Mouse (Mus musculus) embryonic facial prominence, embryonic 11.5 days (tissue): ENCODE data around the gene Mms22l. TPM values are rescaled to one million over a fixed set of nuclear protein-coding genes. Genes with fewer than 3 reads are reported as not detected.
"Not testable (repeated sequence)": the region's sequence is repeated elsewhere in the genome, so short reads cannot be mapped to it uniquely, and the experiment has no call there.

ENCODE experiments used
- ATAC-seq: fragments of 200-750 bp; cut with Nextera tagmentation; replicated peaks from 2 replicates; pipeline ENCODE4 v1.8.0; 2017; ENCODE audit warnings: low read depth; ENCODE audit not compliant: insufficient number of reproducible peaks, low FRiP score, low TSS enrichment
- DNase-seq: peaks from one replicate; pipeline ENCODE4 v3.0.0-alpha.2; 2015; ENCODE audit warnings: low spot score
- H3K27ac ChIP-seq: fragments of 300-500 bp; sonication (generic); replicated peaks from 2 replicates; pipeline ENCODE4 v1.5.1; 2014; ENCODE audit warnings: mild to moderate bottlenecking, low read depth, low read length, control low read depth
- H3K27me3 ChIP-seq: fragments of 300-500 bp; sonication (generic); 2 replicates; pipeline ENCODE4 v1.6.1; 2014; ENCODE audit warnings: mild to moderate bottlenecking, low read length, moderate library complexity, mixed read lengths; ENCODE audit not compliant: control insufficient read depth, insufficient read depth
- H3K36me3 ChIP-seq: fragments of 300-500 bp; sonication (generic); replicated peaks from 2 replicates; pipeline ENCODE4 v1.6.1; 2014; ENCODE audit warnings: low read depth, mild to moderate bottlenecking, low read length, moderate library complexity, mixed read lengths; ENCODE audit not compliant: control insufficient read depth, insufficient read depth
- H3K4me1 ChIP-seq: fragments of 300-500 bp; sonication (generic); 2 replicates; pipeline ENCODE4 v1.6.1; 2014; ENCODE audit warnings: low read length, mixed read lengths; ENCODE audit not compliant: control insufficient read depth, insufficient read depth
- H3K4me2 ChIP-seq: fragments of 300-500 bp; sonication (generic); 2 replicates; pipeline ENCODE4 v1.6.1; 2014; ENCODE audit warnings: low read depth, mild to moderate bottlenecking, control low read depth, low read length, moderate library complexity
- H3K4me3 ChIP-seq: fragments of 300-500 bp; sonication (generic); 2 replicates; pipeline ENCODE4 v1.5.1; 2014; ENCODE audit warnings: low read depth, low read length, control low read depth
- H3K9ac ChIP-seq: fragments of 300-500 bp; sonication (generic); replicated peaks from 2 replicates; pipeline ENCODE4 v1.6.1; 2014; ENCODE audit warnings: mild to moderate bottlenecking, control low read depth, low read length
- H3K9me3 ChIP-seq: fragments of 300-500 bp; sonication (generic); replicated peaks from 2 replicates; pipeline ENCODE4 v1.6.1; 2016; ENCODE audit warnings: mild to moderate bottlenecking, low read length, inconsistent platforms, mixed read lengths; ENCODE audit not compliant: control insufficient read depth
- WGBS: fragments of 180-500 bp; shearing (Covaris S2); extraction: QIAGEN DNeasy Blood & Tissue Kit; methylation state at CpG from one replicate; pipeline ENCODE4 v1.1.7; 2014; 5-methylcytosine and 5-hydroxymethylcytosine counted together
- polyA plus RNA-seq: library from polyadenylated mRNA; unstranded; fragments of >200 nt; fragmentation: Nextera tagmentation; extraction: Ambion mirVana; gene quantifications from 2 replicates; pipeline ENCODE4 v1.2.1, GENCODE M21; 2014

The Mms22l gene
- polyA plus RNA-seq, 1 experiment from 2014 or later = 38.5 TPM

DNA sequence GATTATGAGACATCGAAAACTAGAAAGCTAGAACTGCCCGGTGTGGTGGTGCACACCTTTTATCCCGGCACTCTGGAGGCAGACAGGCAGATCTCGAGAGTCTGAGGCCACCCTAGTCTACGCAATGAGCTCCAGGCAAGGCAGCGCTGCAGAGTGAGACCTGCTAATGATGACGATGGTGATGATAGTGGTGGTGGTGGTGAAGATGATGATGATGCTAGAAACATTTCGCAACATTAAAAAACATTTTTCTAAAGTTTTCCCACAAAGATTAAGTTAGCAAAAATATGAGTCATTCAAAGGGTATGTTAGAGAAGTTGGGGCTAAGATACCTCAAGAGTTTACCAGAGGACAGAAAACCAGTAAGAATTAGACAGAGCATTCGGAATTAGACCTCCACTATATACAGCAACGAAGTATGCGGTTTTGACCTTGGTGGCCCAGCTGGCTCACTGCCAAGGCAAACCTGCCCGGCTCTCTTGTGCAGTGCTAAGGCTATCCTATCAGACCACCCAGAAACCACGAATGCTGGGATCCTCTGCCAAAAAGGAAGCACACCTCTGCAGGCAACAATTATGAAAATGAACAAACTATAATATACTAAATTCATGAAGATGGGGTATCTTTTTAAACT is 129.8 kb downstream of the Mms22l start:
- Histone ChIP-seq H3K27ac (no peak overlapping the region), H3K9me3 (no peaks in the 10 kb centered on the region), H3K9ac (no peak overlapping the region), H3K27me3 (no peaks in the 10 kb centered on the region), H3K4me3 (no peak overlapping the region), H3K4me2 (no peak overlapping the region), H3K36me3 (no peaks in the 10 kb centered on the region), H3K4me1 (no peaks in the 10 kb centered on the region)
- ATAC-seq = peak; percentile 77; the same call in 1 of the 2 replicates
- 75% methylated on average over 13 of the region's 13 CpGs for WGBS
- peak; percentile 21 for DNase-seq

DNA sequence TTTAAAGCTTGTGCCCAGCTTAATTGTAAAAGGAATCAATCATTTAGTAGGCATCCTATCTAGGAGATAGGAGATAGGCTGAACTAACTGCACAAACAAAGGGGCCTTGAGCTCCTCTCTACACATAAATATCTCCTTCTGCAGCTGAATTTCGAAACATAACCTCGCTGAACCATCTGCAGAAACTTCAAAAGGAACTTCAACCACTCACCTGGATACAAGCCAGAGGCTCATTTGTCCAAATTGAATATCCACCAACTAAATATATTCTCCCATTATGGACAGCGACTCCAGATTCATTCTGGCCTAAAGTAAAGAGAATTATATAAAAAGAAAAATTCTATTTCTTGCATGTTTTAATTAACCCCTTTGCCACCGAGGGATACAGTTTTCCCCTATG is 130.4 kb downstream of the Mms22l start:
- H3K4me2 ChIP-seq = no peak overlapping the region
- no peaks in the 10 kb centered on the region for H3K9me3 ChIP-seq
- ATAC-seq (no peak), DNase-seq (no peak)
- H3K27me3 ChIP-seq = no peaks in the 10 kb centered on the region
- no peak overlapping the region for H3K27ac ChIP-seq
- no peaks in the 10 kb centered on the region for H3K36me3 ChIP-seq
- WGBS = 76% methylated on average over 4 of the region's 4 CpGs
- no peak overlapping the region for H3K9ac ChIP-seq
- no peaks in the 10 kb centered on the region for H3K4me1 ChIP-seq
- no peak overlapping the region for H3K4me3 ChIP-seq

DNA sequence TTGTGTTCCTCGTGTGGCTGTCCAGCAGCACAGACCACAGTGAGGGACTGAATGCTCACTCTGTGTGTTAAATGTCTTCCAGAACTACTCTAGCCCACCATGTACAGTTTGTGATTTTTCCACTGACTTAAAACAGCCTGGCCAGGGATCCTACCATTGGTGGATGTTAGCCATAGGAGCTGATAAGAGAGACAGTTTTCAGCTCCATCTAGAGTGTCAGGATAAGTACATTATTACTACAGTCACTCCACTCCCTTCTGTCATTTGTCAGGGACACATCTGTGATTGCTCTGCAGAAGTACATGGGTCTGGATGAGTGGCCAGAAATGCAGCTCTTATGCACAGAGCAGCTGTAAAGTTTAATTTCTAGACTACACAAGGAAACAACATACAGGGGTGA is 131.6 kb downstream of the Mms22l start:
- Histone ChIP-seq H3K4me2 (no peak overlapping the region), H3K4me3 (no peak overlapping the region), H3K36me3 (no peaks in the 10 kb centered on the region), H3K9ac (no peak overlapping the region), H3K27me3 (no peaks in the 10 kb centered on the region), H3K9me3 (no peaks in the 10 kb centered on the region), H3K4me1 (no peaks in the 10 kb centered on the region), H3K27ac (no peak overlapping the region)
- WGBS = 68% methylated on average over 1 of the region's 1 CpGs
- DNase-seq = no peak
- ATAC-seq = no peak

DNA sequence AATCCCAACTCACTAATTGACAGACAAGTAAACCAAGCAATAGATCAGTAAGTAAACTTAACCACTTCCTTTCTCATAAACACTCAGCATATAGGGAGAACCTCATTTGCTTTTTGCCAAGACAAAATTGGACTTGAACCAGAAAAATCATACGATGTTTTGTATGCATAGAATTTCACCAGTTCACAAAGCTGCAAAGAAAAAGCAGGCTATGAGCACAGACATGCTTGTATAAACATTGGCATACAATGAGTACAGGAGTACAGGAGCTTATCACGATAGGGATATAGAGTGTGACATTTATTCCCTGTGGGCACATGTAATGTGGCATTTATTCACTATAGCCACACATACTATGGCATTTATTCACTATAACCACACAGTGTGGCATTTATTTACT is 134.2 kb downstream of the Mms22l start:
- Histone ChIP-seq H3K4me2 (no peak overlapping the region), H3K36me3 (no peaks in the 10 kb centered on the region), H3K27ac (no peak overlapping the region), H3K9ac (no peak overlapping the region), H3K27me3 (no peaks in the 10 kb centered on the region), H3K4me1 (no peaks in the 10 kb centered on the region), H3K4me3 (no peak overlapping the region), H3K9me3 (no peaks in the 10 kb centered on the region)
- no peak for DNase-seq
- WGBS = 68% methylated on average over 2 of the region's 2 CpGs
- no peak for ATAC-seq

DNA sequence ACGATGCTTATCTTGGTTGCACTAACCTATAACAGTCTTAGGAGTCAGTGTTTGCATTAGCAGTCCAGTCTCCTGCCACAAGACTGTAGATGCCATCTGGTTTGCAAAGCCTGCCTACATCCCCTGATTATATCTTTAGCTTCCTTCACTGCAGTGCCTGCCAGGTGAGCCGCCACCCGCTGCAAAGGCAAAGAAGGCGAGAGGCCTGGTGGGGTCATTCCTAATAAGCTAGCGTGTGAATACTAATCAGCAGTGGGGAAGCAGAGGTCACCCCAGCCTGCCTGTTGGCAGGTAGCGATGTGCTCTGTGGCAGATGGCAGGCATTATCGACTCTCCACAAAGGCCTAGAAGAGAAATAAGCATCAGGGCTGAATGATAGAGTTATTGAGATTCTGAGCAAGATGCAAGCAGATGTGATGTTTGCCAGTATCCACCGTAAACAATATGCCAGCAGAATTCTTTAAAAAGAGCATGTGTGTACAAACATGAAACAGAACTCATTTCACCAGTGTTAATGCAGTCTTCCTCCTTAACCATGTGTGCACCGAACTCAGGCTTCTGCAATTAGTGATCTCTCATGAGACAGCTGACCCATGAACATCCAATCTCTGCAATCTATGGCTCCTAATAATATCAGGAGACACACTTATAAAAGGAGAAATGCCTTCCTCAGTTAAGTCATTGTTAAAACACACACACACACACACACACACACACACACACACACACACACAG is 135.1 kb downstream of the Mms22l start:
- Histone ChIP-seq H3K27ac (no peak overlapping the region), H3K4me1 (no peaks in the 10 kb centered on the region), H3K4me3 (no peak overlapping the region), H3K9ac (no peak overlapping the region), H3K9me3 (no peaks in the 10 kb centered on the region), H3K27me3 (no peaks in the 10 kb centered on the region), H3K36me3 (no peaks in the 10 kb centered on the region), H3K4me2 (no peak overlapping the region)
- DNase-seq (no peak), ATAC-seq (peak; percentile 52; the same call in 1 of the 2 replicates)
- WGBS = 64% methylated on average over 9 of the region's 9 CpGs

DNA sequence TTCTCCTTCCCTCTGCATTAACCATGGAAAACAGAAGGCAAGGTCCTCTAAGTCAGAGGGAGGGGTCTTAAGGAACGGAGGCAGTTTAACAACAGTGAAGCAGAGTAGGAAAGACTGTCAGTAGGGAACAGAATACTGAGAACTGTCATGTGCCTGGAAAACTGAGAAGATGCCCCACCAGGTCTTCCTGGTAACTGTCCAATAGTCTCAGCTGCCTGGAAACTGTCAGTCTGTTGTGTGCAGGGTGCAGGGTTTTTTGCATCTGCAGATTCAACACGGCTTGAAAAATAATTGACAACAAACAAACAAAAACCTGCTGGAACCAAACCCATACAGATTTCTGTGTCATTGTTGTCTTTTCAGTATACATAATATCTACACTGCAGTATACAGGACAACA is 146.1 kb downstream of the Mms22l start:
- 92% methylated on average over 2 of the region's 2 CpGs for WGBS
- H3K9ac ChIP-seq = no peak overlapping the region
- no peaks in the 10 kb centered on the region for H3K36me3 ChIP-seq
- no peaks in the 10 kb centered on the region for H3K27me3 ChIP-seq
- ATAC-seq (no peak), DNase-seq (no peak)
- no peaks in the 10 kb centered on the region for H3K4me1 ChIP-seq
- no peaks in the 10 kb centered on the region for H3K9me3 ChIP-seq
- no peak overlapping the region for H3K4me2 ChIP-seq
- no peak overlapping the region for H3K4me3 ChIP-seq
- no peak overlapping the region for H3K27ac ChIP-seq

DNA sequence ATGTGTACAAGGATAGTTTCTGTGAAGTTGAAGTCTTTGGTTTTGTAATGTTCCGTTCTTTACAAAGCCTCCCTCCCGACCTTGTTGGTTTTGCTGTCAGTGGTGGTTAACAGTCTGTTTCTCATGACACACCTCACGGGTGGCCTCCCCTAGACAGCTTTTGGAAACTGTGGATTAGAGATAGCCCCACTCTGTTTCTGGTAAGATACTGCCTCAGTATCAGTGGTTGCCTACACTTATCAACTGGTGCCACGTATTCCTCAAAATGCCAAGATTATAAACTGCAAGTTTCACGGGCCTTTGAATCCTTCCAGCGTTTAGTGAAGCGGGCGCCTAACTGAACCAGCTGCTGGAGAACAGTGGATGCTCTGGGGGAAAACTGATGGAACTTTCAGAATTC is 148.5 kb downstream of the Mms22l start:
- not testable (repeated sequence) for H3K27me3 ChIP-seq, H3K9me3 ChIP-seq, H3K4me3 ChIP-seq, H3K4me2 ChIP-seq, H3K36me3 ChIP-seq, ATAC-seq, DNase-seq, H3K27ac ChIP-seq, H3K4me1 ChIP-seq, H3K9ac ChIP-seq
- 94% methylated on average over 6 of the region's 8 CpGs for WGBS
